Comparison of ENCODE assay signal across 8 mouse cellular contexts in genomic region chr5:137046324-137046718, GRCm38 (mm10). TPM values are rescaled to one million over a fixed set of nuclear protein-coding genes. Genes with fewer than 3 reads are reported as not detected.
DNase-seq lines count a peak whose midpoint lies in the region; ATAC-seq and TF ChIP-seq lines count a peak whose summit lies in the region.

No protein-coding gene starts in this region.

- no peak for DNase-seq in gastrocnemius, adult 2 months
- DNase-seq in gastrocnemius, adult 8-10 months (ENCODE audit: low spot score in 2 of 2): no peak
- DNase-seq in forebrain, embryonic 14.5 days (ENCODE audit: low spot score): no peak
- DNase-seq in adrenal gland, postnatal 14 days: no peak
- no peak for DNase-seq in thymus, adult 18-20 months
- DNase-seq in layer of hippocampus, adult 8-10 months (ENCODE audit: low spot score in 2 of 2): no peak

- H3K9me3 ChIP-seq in forebrain, embryonic 14.5 days (replicated peaks; ENCODE audit: control insufficient read depth, low read length): no peaks in the 10 kb centered on the region
- no peaks in the 10 kb centered on the region for H3K9me3 ChIP-seq in liver, embryonic 15.5 days (replicated peaks)

- peak overlapping the region; percentile 87 for H3K4me2 ChIP-seq in forebrain, embryonic 14.5 days (ENCODE audit: low read length)
- peak overlapping the region; percentile 93 for H3K4me2 ChIP-seq in liver, embryonic 15.5 days

- peaks cover 11% of the 10 kb centered on the region for H3K79me3 ChIP-seq in C2C12 (ENCODE audit: low read depth)

- H3K27ac ChIP-seq in gastrocnemius, adult 2 months: no peak overlapping the region
- H3K27ac ChIP-seq in forebrain, embryonic 14.5 days (ENCODE audit: low read depth, low read length): peak overlapping the region; percentile 73
- no peak overlapping the region for H3K27ac ChIP-seq in liver, embryonic 15.5 days (replicated peaks)

- intact Hi-C loops in gastrocnemius, adult 2 months (cut with DNase I): no loop called here

- H3ac ChIP-seq in C2C12 (ENCODE audit: control insufficient read depth, insufficient read length, low read depth): no peak overlapping the region

- H3K27me3 ChIP-seq in C2C12 (ENCODE audit: control insufficient read depth, insufficient read depth, insufficient read length): no peaks in the 10 kb centered on the region
- H3K27me3 ChIP-seq in forebrain, embryonic 14.5 days (replicated peaks; ENCODE audit: control insufficient read depth, insufficient read depth, low read length): no peaks in the 10 kb centered on the region
- peaks cover 21% of the 10 kb centered on the region for H3K27me3 ChIP-seq in liver, embryonic 15.5 days

- H3K36me3 ChIP-seq in C2C12 (ENCODE audit: control insufficient read depth, insufficient read depth): peaks cover 16% of the 10 kb centered on the region
- peaks cover 16% of the 10 kb centered on the region for H3K36me3 ChIP-seq in forebrain, embryonic 14.5 days (ENCODE audit: control insufficient read depth, insufficient read depth, low read length)
- H3K36me3 ChIP-seq in liver, embryonic 15.5 days (replicated peaks): peaks cover 16% of the 10 kb centered on the region

- WGBS in forebrain, embryonic 14.5 days: 20% methylated on average over 5 of the region's 5 CpGs
- WGBS in liver, embryonic 15.5 days (ENCODE audit: insufficient replicate concordance): 27% methylated on average over 5 of the region's 5 CpGs

- H3K4me1 ChIP-seq in forebrain, embryonic 14.5 days (ENCODE audit: control insufficient read depth, insufficient read depth, low read length): peaks cover 11% of the 10 kb centered on the region
- H3K4me1 ChIP-seq in liver, embryonic 15.5 days (replicated peaks): peaks cover 21% of the 10 kb centered on the region

- H3K79me2 ChIP-seq in C2C12 (ENCODE audit: control insufficient read depth, insufficient read depth): peaks cover 25% of the 10 kb centered on the region

- no peak for TF ChIP-seq CTCF in gastrocnemius, adult 2 months (IDR thresholded peaks at IDR 0.05)
- TF ChIP-seq CTCF in C2C12 (IDR thresholded peaks at IDR 0.05; ENCODE audit: control insufficient read depth, insufficient read depth, insufficient read length): no peak

- no peak overlapping the region for H3K9ac ChIP-seq in forebrain, embryonic 14.5 days (ENCODE audit: low read length)
- H3K9ac ChIP-seq in liver, embryonic 15.5 days: no peak overlapping the region

- peak; percentile 46 for ATAC-seq in forebrain, embryonic 14.5 days
- no peak for ATAC-seq in liver, embryonic 15.5 days (ENCODE audit: insufficient read depth)

- peak overlapping the region; percentile 93 for H3K4me3 ChIP-seq in gastrocnemius, adult 2 months
- H3K4me3 ChIP-seq in C2C12 (ENCODE audit: insufficient read depth, poor library complexity, severe bottlenecking): no peak overlapping the region
- H3K4me3 ChIP-seq in forebrain, embryonic 14.5 days (ENCODE audit: low read depth, low read length): peak overlapping the region; percentile 67; the same call in 1 of the 2 replicates
- H3K4me3 ChIP-seq in liver, embryonic 15.5 days (replicated peaks): peak overlapping the region; percentile 78

TF ChIP-seq in C2C12, 6 proteins besides CTCF, POLR2A, EP300 and RAD21:
- TF ChIP-seq CEBPB (IDR thresholded peaks at IDR 0.05; ENCODE audit: low read depth): no peak
- no peak for TF ChIP-seq FOSL1 (IDR thresholded peaks at IDR 0.05; ENCODE audit: insufficient read depth, low read length, poor library complexity, severe bottlenecking)
- TF ChIP-seq MAX (IDR thresholded peaks at IDR 0.05): peak; percentile 27
- TF ChIP-seq MYOG (IDR thresholded peaks at IDR 0.05; ENCODE audit: control insufficient read depth, extremely low read depth, insufficient read length): no peak
- no peak for TF ChIP-seq USF1 (IDR thresholded peaks at IDR 0.05; ENCODE audit: low read depth)
- no peak for TF ChIP-seq MYOD1 (IDR thresholded peaks at IDR 0.05; ENCODE audit: control insufficient read depth, insufficient read length, low read depth)
TF ChIP-seq in C2C12: peak in this region for 1.

RNA-seq across cellular contexts. Expression of gene Ap1s1, which starts 0.4 kb away (rescaled TPM):
- total RNA-seq in gastrocnemius, adult 2 months (2021): 10 to 100 TPM; 12.4 to 19.2 TPM
- 10 to 100 TPM; 15.4 to 22.0 (median 17.8) TPM for total RNA-seq in gastrocnemius, adult 8-10 months (2022)
- 360 TPM for polyA plus RNA-seq in C2C12 (2012; fragmentation: generic; extraction: Trizol)
- 242 and 250 TPM in 2 replicates for polyA plus RNA-seq in forebrain, embryonic 14.5 days (2014; fragmentation: Nextera tagmentation; extraction: Ambion mirVana)
- 74.7 and 77.6 TPM in 2 replicates for polyA plus RNA-seq in liver, embryonic 15.5 days (2015; fragmentation: Nextera tagmentation; extraction: Ambion mirVana)
- total RNA-seq in adrenal gland, postnatal 14 days (2021): 88.6 and 92.6 TPM in 2 replicates
- 100 to 1,000 TPM; 309 to 341 (median 318) TPM for total RNA-seq in layer of hippocampus, adult 8-10 months (2022)

RNA-seq across cellular contexts. Expression of gene Vgf, which starts 20.1 kb away (rescaled TPM):
- total RNA-seq in gastrocnemius, adult 2 months (2021): not detected
- total RNA-seq in gastrocnemius, adult 8-10 months (2022): not detected
- 0.28 TPM for polyA plus RNA-seq in C2C12 (2012; fragmentation: generic; extraction: Trizol)
- 2.7 and 3.8 TPM in 2 replicates for polyA plus RNA-seq in forebrain, embryonic 14.5 days (2014; fragmentation: Nextera tagmentation; extraction: Ambion mirVana)
- not detected in 2 replicates for polyA plus RNA-seq in liver, embryonic 15.5 days (2015; fragmentation: Nextera tagmentation; extraction: Ambion mirVana)
- total RNA-seq in adrenal gland, postnatal 14 days (2021): 11.9 and 12.6 TPM in 2 replicates
- 100 to 1,000 TPM; 162 to 206 (median 186) TPM for total RNA-seq in layer of hippocampus, adult 8-10 months (2022)

RNA-seq across cellular contexts. Expression of gene Serpine1, which starts 25.7 kb away (rescaled TPM):
- 1 to 10 TPM; 2.5 to 2.8 TPM for total RNA-seq in gastrocnemius, adult 2 months (2021)
- 1 to 10 TPM; 1.8 to 7.5 (median 6.2) TPM for total RNA-seq in gastrocnemius, adult 8-10 months (2022)
- 131 TPM for polyA plus RNA-seq in C2C12 (2012; fragmentation: generic; extraction: Trizol)
- 0.14 and 0.28 TPM in 2 replicates for polyA plus RNA-seq in forebrain, embryonic 14.5 days (2014; fragmentation: Nextera tagmentation; extraction: Ambion mirVana)
- 0.06 and 0.20 TPM in 2 replicates for polyA plus RNA-seq in liver, embryonic 15.5 days (2015; fragmentation: Nextera tagmentation; extraction: Ambion mirVana)
- total RNA-seq in adrenal gland, postnatal 14 days (2021): 2.0 and 2.6 TPM in 2 replicates
- total RNA-seq in layer of hippocampus, adult 8-10 months (2022): 1 to 10 TPM in 2 of 4 experiments, under 1 TPM in 2; 0.77 to 3.0 (median 1.8) TPM

RNA-seq across cellular contexts. Expression of gene Znhit1, which starts 58.5 kb away (rescaled TPM):
- total RNA-seq in gastrocnemius, adult 2 months (2021): 10 to 100 TPM; 61.2 to 79.6 TPM
- 10 to 100 TPM; 62.4 to 85.5 (median 72.4) TPM for total RNA-seq in gastrocnemius, adult 8-10 months (2022)
- polyA plus RNA-seq in C2C12 (2012; fragmentation: generic; extraction: Trizol): 101 TPM
- polyA plus RNA-seq in forebrain, embryonic 14.5 days (2014; fragmentation: Nextera tagmentation; extraction: Ambion mirVana): 125 and 136 TPM in 2 replicates
- 50.6 and 53.4 TPM in 2 replicates for polyA plus RNA-seq in liver, embryonic 15.5 days (2015; fragmentation: Nextera tagmentation; extraction: Ambion mirVana)
- total RNA-seq in adrenal gland, postnatal 14 days (2021): 64.8 and 72.1 TPM in 2 replicates
- 10 to 100 TPM; 74.8 to 87.6 (median 80.4) TPM for total RNA-seq in layer of hippocampus, adult 8-10 months (2022)

RNA-seq across cellular contexts. Expression of gene Plod3, which starts 59.5 kb away (rescaled TPM):
- 10 to 100 TPM; 15.2 to 20.6 TPM for total RNA-seq in gastrocnemius, adult 2 months (2021)
- total RNA-seq in gastrocnemius, adult 8-10 months (2022): 10 to 100 TPM; 15.9 to 18.1 (median 17.0) TPM
- polyA plus RNA-seq in C2C12 (2012; fragmentation: generic; extraction: Trizol): 140 TPM
- polyA plus RNA-seq in forebrain, embryonic 14.5 days (2014; fragmentation: Nextera tagmentation; extraction: Ambion mirVana): 21.7 and 22.2 TPM in 2 replicates
- polyA plus RNA-seq in liver, embryonic 15.5 days (2015; fragmentation: Nextera tagmentation; extraction: Ambion mirVana): 15.3 and 19.0 TPM in 2 replicates
- total RNA-seq in adrenal gland, postnatal 14 days (2021): 54.9 and 57.8 TPM in 2 replicates
- total RNA-seq in layer of hippocampus, adult 8-10 months (2022): 10 to 100 TPM; 37.1 to 51.5 (median 46.0) TPM

Comparison
In these comparisons a context has a peak if more than half of its experiments do, and no peak if none do; other contexts are left out.
1. RNA of gene Vgf, which starts 20.1 kb away (total RNA-seq): 162 to 206 TPM in layer of hippocampus, adult 8-10 months; 11.9 to 12.6 TPM in adrenal gland, postnatal 14 days, not detected in gastrocnemius, adult 2 months and not detected in gastrocnemius, adult 8-10 months; every median in the first group is over 10 times any median in the second.